Mouse (Mus musculus): ENCODE data around the gene Llph. TPM values are rescaled to one million over a fixed set of nuclear protein-coding genes. Genes with fewer than 3 reads are reported as not detected.

Llph gene
- polyA plus RNA-seq, 1 experiment from 2014 or later, result 54.5 TPM

- H3K4me3 ChIP-seq (ENCODE audit: low read length), result no peak overlapping the region
- no peak overlapping the region for H3K27ac ChIP-seq (ENCODE audit: low read length)
- H3K4me1 ChIP-seq (ENCODE audit: control insufficient read depth, insufficient read depth, low read length), result 0 out of 2 replicates have a peak, but pooled peaks cover 3% of the 10 kb centered on the region
- H3K36me3 ChIP-seq (ENCODE audit: control insufficient read depth, insufficient read depth, low read length), result no peaks in the 10 kb centered on the region
- no peak overlapping the region for H3K4me2 ChIP-seq (ENCODE audit: low read depth, low read length)
- H3K27me3 ChIP-seq (replicated peaks; ENCODE audit: control insufficient read depth, insufficient read depth, low read length), result no peaks in the 10 kb centered on the region
- ATAC-seq, result no peak
- H3K9me3 ChIP-seq (ENCODE audit: control insufficient read depth, low read length), result 0 out of 2 replicates have a peak, but pooled peaks cover 6% of the 10 kb centered on the region
- no peak overlapping the region for H3K9ac ChIP-seq (ENCODE audit: low read depth, low read length)
- WGBS, result 59% methylated on average over 12 of the region's 12 CpGs
Observed at GRCm38 (mm10) chr10:120267790-120268189, 40.9 kb downstream of the Llph start.

DNA sequence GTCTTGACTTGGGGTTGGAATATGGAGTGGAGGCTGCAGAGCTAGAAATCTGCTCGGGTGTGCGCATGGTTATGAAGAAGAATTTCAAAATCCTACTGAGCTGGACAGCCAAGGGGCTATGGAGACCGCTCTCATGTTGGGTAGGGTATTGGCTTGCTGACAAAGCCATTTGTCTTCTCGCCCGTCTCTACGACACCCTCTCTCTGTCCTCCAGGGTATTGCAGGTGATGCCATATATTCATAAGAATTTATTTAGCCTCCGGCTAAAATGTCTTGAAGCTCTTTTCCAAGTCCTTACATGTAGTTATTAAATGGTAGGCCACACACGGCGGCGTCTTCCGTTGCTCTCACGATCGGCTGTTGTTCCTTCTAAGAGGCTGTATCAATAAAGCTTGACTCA is 43.1 kb downstream of the Llph start:
- H3K27ac ChIP-seq (ENCODE audit: low read length), result no peak overlapping the region
- 0 out of 2 replicates have a peak, but pooled peaks cover 3% of the 10 kb centered on the region for H3K4me1 ChIP-seq (ENCODE audit: control insufficient read depth, insufficient read depth, low read length)
- no peaks in the 10 kb centered on the region for H3K36me3 ChIP-seq (ENCODE audit: control insufficient read depth, insufficient read depth, low read length)
- H3K9me3 ChIP-seq (ENCODE audit: control insufficient read depth, low read length), result 0 out of 2 replicates have a peak, but pooled peaks cover 3% of the 10 kb centered on the region
- no peak for ATAC-seq
- no peak overlapping the region for H3K4me3 ChIP-seq (ENCODE audit: low read length)
- 93% methylated on average over 13 of the region's 13 CpGs for WGBS
- no peaks in the 10 kb centered on the region for H3K27me3 ChIP-seq (replicated peaks; ENCODE audit: control insufficient read depth, insufficient read depth, low read length)
- no peak overlapping the region for H3K9ac ChIP-seq (ENCODE audit: low read depth, low read length)
- H3K4me2 ChIP-seq (ENCODE audit: low read depth, low read length), result no peak overlapping the region

- Histone ChIP-seq H3K36me3 (ENCODE audit: control insufficient read depth, insufficient read depth, low read length) (no peaks in the 10 kb centered on the region), H3K9me3 (ENCODE audit: control insufficient read depth, low read length) (no peaks in the 10 kb centered on the region), H3K27me3 (replicated peaks; ENCODE audit: control insufficient read depth, insufficient read depth, low read length) (no peaks in the 10 kb centered on the region), H3K4me2 (ENCODE audit: low read depth, low read length) (no peak overlapping the region), H3K4me1 (ENCODE audit: control insufficient read depth, insufficient read depth, low read length) (0 out of 2 replicates have a peak, but pooled peaks cover 3% of the 10 kb centered on the region), H3K9ac (ENCODE audit: low read depth, low read length) (no peak overlapping the region), H3K27ac (ENCODE audit: low read length) (no peak overlapping the region), H3K4me3 (ENCODE audit: low read length) (no peak overlapping the region)
- ATAC-seq, result no peak
- WGBS, result 80% methylated on average over 4 of the region's 4 CpGs
Observed at GRCm38 (mm10) chr10:120270777-120271176, 43.9 kb downstream of the Llph start.

- Histone ChIP-seq H3K4me1 (ENCODE audit: control insufficient read depth, insufficient read depth, low read length) (0 out of 2 replicates have a peak, but pooled peaks cover 3% of the 10 kb centered on the region), H3K36me3 (ENCODE audit: control insufficient read depth, insufficient read depth, low read length) (no peaks in the 10 kb centered on the region), H3K27ac (ENCODE audit: low read length) (no peak overlapping the region), H3K4me2 (ENCODE audit: low read depth, low read length) (no peak overlapping the region), H3K9me3 (ENCODE audit: control insufficient read depth, low read length) (no peaks in the 10 kb centered on the region), H3K9ac (ENCODE audit: low read depth, low read length) (no peak overlapping the region), H3K4me3 (ENCODE audit: low read length) (no peak overlapping the region), H3K27me3 (replicated peaks; ENCODE audit: control insufficient read depth, insufficient read depth, low read length) (no peaks in the 10 kb centered on the region)
- 57% methylated on average over 6 of the region's 6 CpGs for WGBS
- no peak for ATAC-seq
Observed at GRCm38 (mm10) chr10:120271318-120271717, 44.4 kb downstream of the Llph start.

DNA sequence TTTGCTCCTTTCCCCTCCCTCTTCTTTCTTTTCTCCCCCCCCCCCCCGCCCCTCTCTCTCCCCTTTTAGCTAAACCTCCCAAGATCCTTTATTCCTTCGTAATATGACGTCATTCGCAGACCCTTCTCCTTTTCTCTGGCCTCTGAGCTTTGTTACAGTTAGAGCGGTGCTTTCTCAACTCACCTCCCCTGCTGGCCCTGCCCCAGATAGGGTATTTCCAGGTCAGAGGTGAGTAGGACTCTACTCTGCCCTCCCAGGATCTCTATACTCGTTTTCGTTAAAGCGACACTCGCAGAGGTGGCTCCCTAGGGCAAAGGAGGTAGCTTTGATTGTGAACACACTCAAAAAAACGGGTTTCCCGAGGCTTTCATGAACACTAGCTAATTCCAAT is 45.0 kb downstream of the Llph start:
- no peak for ATAC-seq
- H3K4me1 ChIP-seq (ENCODE audit: control insufficient read depth, insufficient read depth, low read length), result 0 out of 2 replicates have a peak, but pooled peaks cover 3% of the 10 kb centered on the region
- H3K9ac ChIP-seq (ENCODE audit: low read depth, low read length), result no peak overlapping the region
- no peak overlapping the region for H3K27ac ChIP-seq (ENCODE audit: low read length)
- H3K9me3 ChIP-seq (ENCODE audit: control insufficient read depth, low read length), result no peaks in the 10 kb centered on the region
- H3K36me3 ChIP-seq (ENCODE audit: control insufficient read depth, insufficient read depth, low read length), result no peaks in the 10 kb centered on the region
- H3K4me3 ChIP-seq (ENCODE audit: low read length), result no peak overlapping the region
- no peaks in the 10 kb centered on the region for H3K27me3 ChIP-seq (replicated peaks; ENCODE audit: control insufficient read depth, insufficient read depth, low read length)
- H3K4me2 ChIP-seq (ENCODE audit: low read depth, low read length), result peak overlapping the region; percentile 26
- 27% methylated on average over 10 of the region's 11 CpGs for WGBS

DNA sequence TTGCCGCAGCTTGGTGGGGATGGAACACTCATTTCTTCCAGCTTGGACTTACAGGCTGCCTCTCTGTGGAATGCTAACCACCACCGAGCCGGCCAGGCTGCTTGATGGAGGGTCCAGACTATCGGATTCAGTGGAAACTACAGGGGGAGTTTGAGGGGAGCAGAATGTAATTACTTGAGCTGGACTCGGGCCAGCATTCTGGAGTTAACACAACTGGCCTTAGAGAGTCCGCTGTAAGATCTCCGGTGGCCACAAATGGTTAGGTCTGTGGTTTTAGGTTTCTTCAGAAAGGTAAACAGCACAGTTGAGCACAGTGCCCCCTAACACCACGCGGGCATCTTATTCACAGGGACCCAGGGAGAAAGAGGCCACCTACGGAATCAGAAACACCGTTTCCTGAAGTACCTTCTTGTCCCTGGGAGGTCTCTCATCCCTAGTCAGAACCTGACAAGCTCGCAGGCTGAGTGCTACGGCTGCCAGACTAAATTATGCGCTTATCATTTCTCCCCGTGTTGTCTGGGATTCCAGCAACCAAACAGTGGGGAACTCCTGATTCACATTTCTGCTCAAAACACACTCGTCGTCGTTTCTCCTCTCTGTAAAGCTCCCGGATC is 45.5 kb downstream of the Llph start:
- H3K4me1 ChIP-seq (ENCODE audit: control insufficient read depth, insufficient read depth, low read length), result 0 out of 2 replicates have a peak, but pooled peaks cover 3% of the 10 kb centered on the region
- ATAC-seq, result peak; percentile 53; the same call in 1 of the 2 replicates
- no peaks in the 10 kb centered on the region for H3K27me3 ChIP-seq (replicated peaks; ENCODE audit: control insufficient read depth, insufficient read depth, low read length)
- H3K36me3 ChIP-seq (ENCODE audit: control insufficient read depth, insufficient read depth, low read length), result no peaks in the 10 kb centered on the region
- peak overlapping the region; percentile 26 for H3K4me2 ChIP-seq (ENCODE audit: low read depth, low read length)
- H3K9me3 ChIP-seq (ENCODE audit: control insufficient read depth, low read length), result no peaks in the 10 kb centered on the region
- WGBS, result 16% methylated on average over 19 of the region's 19 CpGs
- H3K27ac ChIP-seq (ENCODE audit: low read length), result no peak overlapping the region
- peak overlapping the region; percentile 17; the same call in 1 of the 2 replicates for H3K9ac ChIP-seq (ENCODE audit: low read depth, low read length)
- peak overlapping the region; percentile 6 for H3K4me3 ChIP-seq (ENCODE audit: low read length)

- no peak overlapping the region for H3K9ac ChIP-seq (ENCODE audit: low read depth, low read length)
- ATAC-seq, result no peak
- H3K36me3 ChIP-seq (ENCODE audit: control insufficient read depth, insufficient read depth, low read length), result no peaks in the 10 kb centered on the region
- H3K27ac ChIP-seq (ENCODE audit: low read length), result no peak overlapping the region
- no peak overlapping the region for H3K4me2 ChIP-seq (ENCODE audit: low read depth, low read length)
- WGBS, result 79% methylated on average over 7 of the region's 7 CpGs
- H3K9me3 ChIP-seq (ENCODE audit: control insufficient read depth, low read length), result no peaks in the 10 kb centered on the region
- H3K4me1 ChIP-seq (ENCODE audit: control insufficient read depth, insufficient read depth, low read length), result 0 out of 2 replicates have a peak, but pooled peaks cover 3% of the 10 kb centered on the region
- no peak overlapping the region for H3K4me3 ChIP-seq (ENCODE audit: low read length)
- H3K27me3 ChIP-seq (replicated peaks; ENCODE audit: control insufficient read depth, insufficient read depth, low read length), result no peaks in the 10 kb centered on the region
Observed at GRCm38 (mm10) chr10:120273335-120273734, 46.5 kb downstream of the Llph start.

DNA sequence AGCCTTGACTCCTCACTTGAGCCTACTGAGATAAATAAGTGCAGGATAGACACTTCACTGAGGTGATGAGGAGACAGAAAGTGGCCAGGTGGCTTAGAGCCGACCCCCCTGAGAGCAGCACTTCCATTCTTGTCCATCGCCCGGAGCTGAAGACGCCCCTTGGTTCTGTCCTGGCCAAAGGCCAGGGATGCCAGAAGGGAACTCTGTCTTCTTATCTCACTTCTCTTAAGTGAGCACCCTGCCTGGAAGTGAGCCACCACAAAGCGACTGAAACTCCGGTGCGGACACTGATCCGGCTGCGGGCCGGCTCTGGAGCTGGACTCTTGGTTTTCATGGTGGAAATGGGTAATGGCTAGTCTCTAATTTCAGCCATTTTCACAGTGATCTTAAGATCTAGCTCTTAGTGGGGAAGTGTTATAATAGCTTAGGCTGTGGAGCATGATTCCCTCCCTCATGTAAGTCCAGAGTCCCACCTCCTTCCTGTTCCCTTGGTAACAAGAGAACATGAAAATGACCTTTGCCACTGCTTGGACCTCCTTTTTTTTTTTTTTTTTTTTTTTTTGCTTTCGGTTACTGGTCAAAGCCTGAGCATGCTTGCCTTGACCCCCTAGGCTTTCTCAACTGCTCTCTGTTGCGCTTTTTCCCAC is 52.7 kb downstream of the Llph start:
- Histone ChIP-seq H3K4me3 (ENCODE audit: low read length) (no peak overlapping the region), H3K36me3 (ENCODE audit: control insufficient read depth, insufficient read depth, low read length) (no peaks in the 10 kb centered on the region), H3K4me2 (ENCODE audit: low read depth, low read length) (no peak overlapping the region), H3K9me3 (ENCODE audit: control insufficient read depth, low read length) (no peaks in the 10 kb centered on the region), H3K4me1 (ENCODE audit: control insufficient read depth, insufficient read depth, low read length) (0 out of 2 replicates have a peak, but pooled peaks cover 5% of the 10 kb centered on the region), H3K27me3 (replicated peaks; ENCODE audit: control insufficient read depth, insufficient read depth, low read length) (no peaks in the 10 kb centered on the region), H3K9ac (ENCODE audit: low read depth, low read length) (no peak overlapping the region), H3K27ac (ENCODE audit: low read length) (no peak overlapping the region)
- WGBS, result 75% methylated on average over 12 of the region's 12 CpGs
- ATAC-seq, result 0 out of 2 replicates have a peak, but pooled peaks have one; percentile 59

GRCm38 (mm10) chr10:120280375-120280774 is 53.5 kb downstream of the Llph start:
- Histone ChIP-seq H3K4me3 (ENCODE audit: low read length) (no peak overlapping the region), H3K9ac (ENCODE audit: low read depth, low read length) (no peak overlapping the region), H3K9me3 (ENCODE audit: control insufficient read depth, low read length) (no peaks in the 10 kb centered on the region), H3K27me3 (replicated peaks; ENCODE audit: control insufficient read depth, insufficient read depth, low read length) (no peaks in the 10 kb centered on the region), H3K27ac (ENCODE audit: low read length) (no peak overlapping the region), H3K4me1 (ENCODE audit: control insufficient read depth, insufficient read depth, low read length) (0 out of 2 replicates have a peak, but pooled peaks cover 5% of the 10 kb centered on the region), H3K36me3 (ENCODE audit: control insufficient read depth, insufficient read depth, low read length) (no peaks in the 10 kb centered on the region), H3K4me2 (ENCODE audit: low read depth, low read length) (no peak overlapping the region)
- peak; percentile 50; the same call in 1 of the 2 replicates for ATAC-seq
- 56% methylated on average over 4 of the region's 4 CpGs for WGBS

Data from intestine, embryonic 16.5 days (tissue).